Mouse (Mus musculus) intestine, embryonic 15.5 days (tissue): ENCODE data around the gene Gcn1l1. TPM values are rescaled to one million over a fixed set of nuclear protein-coding genes. Genes with fewer than 3 reads are reported as not detected.
"Not testable (repeated sequence)": the region's sequence is repeated elsewhere in the genome, so short reads cannot be mapped to it uniquely, and the experiment has no call there.

Source experiments
- ATAC-seq: fragments of 200-750 bp; cut with Nextera tagmentation; 2 replicates; pipeline ENCODE4 v1.8.0; 2017; ENCODE audit warnings: moderate TSS enrichment, moderate library complexity
- H3K27ac ChIP-seq: fragments of 300-500 bp; sonication (generic); 2 replicates; pipeline ENCODE4 v1.5.1; 2015; ENCODE audit warnings: mild to moderate bottlenecking, inconsistent platforms
- H3K27me3 ChIP-seq: fragments of 300-500 bp; sonication (generic); replicated peaks from 2 replicates; pipeline ENCODE4 v1.6.1; 2015; ENCODE audit warnings: inconsistent platforms
- H3K36me3 ChIP-seq: fragments of 300-500 bp; sonication (generic); 2 replicates; pipeline ENCODE4 v1.6.1; 2015; ENCODE audit warnings: inconsistent platforms
- H3K4me1 ChIP-seq: fragments of 300-500 bp; sonication (generic); replicated peaks from 2 replicates; pipeline ENCODE4 v1.6.1; 2015; ENCODE audit warnings: inconsistent platforms
- H3K4me2 ChIP-seq: fragments of 300-500 bp; sonication (generic); replicated peaks from 2 replicates; pipeline ENCODE4 v1.6.1; 2015; ENCODE audit warnings: mild to moderate bottlenecking, inconsistent platforms
- H3K4me3 ChIP-seq: fragments of 300-500 bp; sonication (generic); replicated peaks from 2 replicates; pipeline ENCODE4 v1.5.1; 2015; ENCODE audit warnings: inconsistent platforms
- H3K9ac ChIP-seq: fragments of 300-500 bp; sonication (generic); 2 replicates; pipeline ENCODE4 v1.6.1; 2015; ENCODE audit warnings: inconsistent platforms
- H3K9me3 ChIP-seq: fragments of 300-500 bp; sonication (generic); 2 replicates; pipeline ENCODE4 v1.6.1; 2016; ENCODE audit warnings: inconsistent platforms
- WGBS: fragments of 180-500 bp; shearing (Covaris S2); methylation state at CpG from one replicate; pipeline ENCODE4 v1.1.7; 2015; 5-methylcytosine and 5-hydroxymethylcytosine counted together
- polyA plus RNA-seq: library from polyadenylated mRNA; unstranded; fragments of >200 nt; fragmentation: Nextera tagmentation; extraction: Ambion mirVana; gene quantifications from 2 replicates; pipeline ENCODE4 v1.2.1, GENCODE M21; 2015

Gcn1l1 gene
- polyA plus RNA-seq, 1 experiment from 2014 or later, result 31.8 TPM

- H3K9ac ChIP-seq, result no peak overlapping the region
- ATAC-seq, result peak; percentile 24; the same call in 1 of the 2 replicates
- no peaks in the 10 kb centered on the region for H3K9me3 ChIP-seq
- peak overlapping the region; percentile 56 for H3K27ac ChIP-seq
- H3K36me3 ChIP-seq, result peaks cover 10% of the 10 kb centered on the region
- H3K4me1 ChIP-seq, result peaks cover 26% of the 10 kb centered on the region
- no peaks in the 10 kb centered on the region for H3K27me3 ChIP-seq
- H3K4me2 ChIP-seq, result no peak overlapping the region
- no peak overlapping the region for H3K4me3 ChIP-seq
- 42% methylated on average over 10 of the region's 10 CpGs for WGBS
Observed at GRCm38 (mm10) chr5:115568681-115569080, 3.6 kb downstream of the Gcn1l1 start.

GRCm38 (mm10) chr5:115569308-115569707, 4.3 kb downstream of the Gcn1l1 start:
- Histone ChIP-seq H3K36me3 (peaks cover 8% of the 10 kb centered on the region; the same call in 1 of the 2 replicates), H3K27me3 (no peaks in the 10 kb centered on the region), H3K4me2 (no peak overlapping the region), H3K9me3 (no peaks in the 10 kb centered on the region), H3K4me3 (no peak overlapping the region), H3K9ac (no peak overlapping the region), H3K27ac (no peak overlapping the region), H3K4me1 (peaks cover 24% of the 10 kb centered on the region)
- no peak for ATAC-seq
- WGBS, result 67% methylated on average over 11 of the region's 11 CpGs

GRCm38 (mm10) chr5:115569721-115570120, 4.7 kb downstream of the Gcn1l1 start:
- no peaks in the 10 kb centered on the region for H3K9me3 ChIP-seq
- no peak for ATAC-seq
- H3K9ac ChIP-seq, result no peak overlapping the region
- peaks cover 21% of the 10 kb centered on the region for H3K4me1 ChIP-seq
- H3K4me2 ChIP-seq, result no peak overlapping the region
- peaks cover 10% of the 10 kb centered on the region for H3K36me3 ChIP-seq
- no peak overlapping the region for H3K27ac ChIP-seq
- WGBS, result 83% methylated on average over 4 of the region's 4 CpGs
- H3K4me3 ChIP-seq, result no peak overlapping the region
- H3K27me3 ChIP-seq, result no peaks in the 10 kb centered on the region

GRCm38 (mm10) chr5:115571086-115571485, 6.0 kb downstream of the Gcn1l1 start:
- no peak overlapping the region for H3K27ac ChIP-seq
- no peaks in the 10 kb centered on the region for H3K27me3 ChIP-seq
- WGBS, result 88% methylated on average over 7 of the region's 7 CpGs
- no peak for ATAC-seq
- H3K9ac ChIP-seq, result no peak overlapping the region
- peaks cover 15% of the 10 kb centered on the region for H3K4me1 ChIP-seq
- H3K36me3 ChIP-seq, result peaks cover 18% of the 10 kb centered on the region
- no peaks in the 10 kb centered on the region for H3K9me3 ChIP-seq
- H3K4me3 ChIP-seq, result no peak overlapping the region
- H3K4me2 ChIP-seq, result no peak overlapping the region

GRCm38 (mm10) chr5:115572679-115573535, 7.9 kb downstream of the Gcn1l1 start:
- ATAC-seq, result no peak
- 41% methylated on average over 17 of the region's 17 CpGs for WGBS
- Histone ChIP-seq H3K27me3 (no peaks in the 10 kb centered on the region), H3K27ac (peak overlapping the region; percentile 77), H3K4me2 (no peak overlapping the region), H3K36me3 (peaks cover 26% of the 10 kb centered on the region), H3K9ac (no peak overlapping the region), H3K4me3 (no peak overlapping the region), H3K4me1 (peaks cover 10% of the 10 kb centered on the region), H3K9me3 (no peaks in the 10 kb centered on the region)

GRCm38 (mm10) chr5:115574992-115575391, 9.9 kb downstream of the Gcn1l1 start:
- Histone ChIP-seq H3K27me3 (no peaks in the 10 kb centered on the region), H3K9ac (no peak overlapping the region), H3K9me3 (no peaks in the 10 kb centered on the region), H3K4me1 (0 out of 2 replicates have a peak, but pooled peaks cover 2% of the 10 kb centered on the region), H3K27ac (no peak overlapping the region), H3K36me3 (peaks cover 41% of the 10 kb centered on the region), H3K4me3 (no peak overlapping the region), H3K4me2 (no peak overlapping the region)
- no peak for ATAC-seq
- 82% methylated on average over 8 of the region's 8 CpGs for WGBS

GRCm38 (mm10) chr5:115577686-115578085, 12.6 kb downstream of the Gcn1l1 start:
- H3K36me3 ChIP-seq, result peaks cover 62% of the 10 kb centered on the region
- H3K4me1 ChIP-seq, H3K9me3 ChIP-seq, H3K27ac ChIP-seq, H3K4me2 ChIP-seq, H3K4me3 ChIP-seq, H3K9ac ChIP-seq, H3K27me3 ChIP-seq, ATAC-seq: not testable (repeated sequence)
- 96% methylated on average over 4 of the region's 4 CpGs for WGBS

- Histone ChIP-seq H3K9me3 (no peaks in the 10 kb centered on the region), H3K4me3 (no peak overlapping the region), H3K4me1 (no peaks in the 10 kb centered on the region), H3K36me3 (peaks cover 72% of the 10 kb centered on the region), H3K4me2 (no peak overlapping the region), H3K27me3 (no peaks in the 10 kb centered on the region), H3K27ac (no peak overlapping the region), H3K9ac (no peak overlapping the region)
- no peak for ATAC-seq
- 96% methylated on average over 14 of the region's 14 CpGs for WGBS
Observed at GRCm38 (mm10) chr5:115578922-115579321, 13.9 kb downstream of the Gcn1l1 start.

GRCm38 (mm10) chr5:115579363-115579762, 14.3 kb downstream of the Gcn1l1 start:
- no peak overlapping the region for H3K27ac ChIP-seq
- H3K4me2 ChIP-seq, result no peak overlapping the region
- H3K4me1 ChIP-seq, result no peaks in the 10 kb centered on the region
- H3K4me3 ChIP-seq, result no peak overlapping the region
- WGBS, result 86% methylated on average over 5 of the region's 5 CpGs
- no peak for ATAC-seq
- peaks cover 76% of the 10 kb centered on the region for H3K36me3 ChIP-seq
- H3K9me3 ChIP-seq, result no peaks in the 10 kb centered on the region
- H3K27me3 ChIP-seq, result no peaks in the 10 kb centered on the region
- no peak overlapping the region for H3K9ac ChIP-seq

GRCm38 (mm10) chr5:115580229-115581001, 15.4 kb downstream of the Gcn1l1 start:
- Histone ChIP-seq H3K9ac (no peak overlapping the region), H3K27ac (no peak overlapping the region), H3K9me3 (no peaks in the 10 kb centered on the region), H3K36me3 (peaks cover 75% of the 10 kb centered on the region), H3K4me2 (no peak overlapping the region), H3K27me3 (no peaks in the 10 kb centered on the region), H3K4me1 (no peaks in the 10 kb centered on the region), H3K4me3 (no peak overlapping the region)
- ATAC-seq, result no peak
- WGBS, result 89% methylated on average over 14 of the region's 14 CpGs

- Histone ChIP-seq H3K27ac (no peak overlapping the region), H3K4me1 (no peaks in the 10 kb centered on the region), H3K4me3 (no peak overlapping the region), H3K27me3 (no peaks in the 10 kb centered on the region), H3K9ac (no peak overlapping the region), H3K9me3 (no peaks in the 10 kb centered on the region), H3K4me2 (no peak overlapping the region), H3K36me3 (peaks cover 77% of the 10 kb centered on the region)
- 89% methylated on average over 9 of the region's 9 CpGs for WGBS
- ATAC-seq, result no peak
Observed at GRCm38 (mm10) chr5:115581662-115582061, 16.6 kb downstream of the Gcn1l1 start.

GRCm38 (mm10) chr5:115585616-115586015, 20.6 kb downstream of the Gcn1l1 start:
- Histone ChIP-seq H3K4me1 (no peaks in the 10 kb centered on the region), H3K4me2 (no peak overlapping the region), H3K4me3 (no peak overlapping the region), H3K27ac (no peak overlapping the region), H3K9me3 (no peaks in the 10 kb centered on the region), H3K9ac (no peak overlapping the region), H3K27me3 (no peaks in the 10 kb centered on the region), H3K36me3 (peaks cover 79% of the 10 kb centered on the region)
- ATAC-seq, result no peak
- 79% methylated on average over 12 of the region's 12 CpGs for WGBS
